ENCODE assay signal across 27 mouse cellular contexts in genomic region chr8:121398724-121399123, GRCm38 (mm10).
DNase-seq lines count a peak whose midpoint lies in the region; ATAC-seq and TF ChIP-seq lines count a peak whose summit lies in the region.
"Had no signal": no experiment of that assay in that cellular context is flagged by ENCODE, and none has a peak within 500 bp of the region (broad histone marks: within the 10 kb centered on the region; RNA-seq: fewer than 3 reads in every experiment).

No protein-coding gene starts in this region.

- H3K4me1 ChIP-seq in kidney, embryonic 14.5 days (ENCODE audit: control insufficient read depth, insufficient read depth, low read length): peaks cover 48% of the 10 kb centered on the region
- 0 out of 2 replicates have a peak, but pooled peaks cover 4% of the 10 kb centered on the region for H3K4me1 ChIP-seq in kidney, postnatal 0 days (replicated peaks; ENCODE audit: insufficient read depth, low read length)
- peaks cover 8% of the 10 kb centered on the region for H3K4me1 ChIP-seq in liver, postnatal 0 days (ENCODE audit: insufficient read depth)

- 73% methylated on average over 20 of the region's 20 CpGs for WGBS in kidney, embryonic 14.5 days
- WGBS in kidney, postnatal 0 days: 72% methylated on average over 20 of the region's 20 CpGs
- 80% methylated on average over 18 of the region's 20 CpGs for WGBS in liver, postnatal 0 days (ENCODE audit: insufficient replicate concordance)

- no peak overlapping the region for H3K9ac ChIP-seq in kidney, embryonic 14.5 days (ENCODE audit: low read depth, low read length)
- no peak overlapping the region for H3K9ac ChIP-seq in kidney, postnatal 0 days (ENCODE audit: low read depth, low read length)
- no peak overlapping the region for H3K9ac ChIP-seq in liver, postnatal 0 days (replicated peaks)
- H3K9ac ChIP-seq: forebrain, embryonic 12.5 days; forebrain, embryonic 15.5 days; heart, embryonic 12.5 days; heart, embryonic 15.5 days had no signal

- H3K4me2 ChIP-seq in kidney, embryonic 14.5 days (replicated peaks; ENCODE audit: low read depth, low read length): peak overlapping the region; percentile 26
- no peak overlapping the region; the same call in 1 of the 2 replicates for H3K4me2 ChIP-seq in kidney, postnatal 0 days (ENCODE audit: low read length)
- H3K4me2 ChIP-seq in liver, postnatal 0 days (ENCODE audit: low read depth, low read length): no peak overlapping the region
- H3K4me2 ChIP-seq: embryonic facial prominence, embryonic 13.5 days; forebrain, embryonic 12.5 days; forebrain, embryonic 15.5 days; heart, embryonic 12.5 days; heart, embryonic 15.5 days; hindbrain, embryonic 13.5 days had no signal

- peak overlapping the region; percentile 95 for H3K27ac ChIP-seq in kidney, embryonic 14.5 days (ENCODE audit: low read depth, low read length)
- H3K27ac ChIP-seq in kidney, postnatal 0 days: peak overlapping the region; percentile 83; the same call in 1 of the 2 replicates
- no peak overlapping the region for H3K27ac ChIP-seq in liver, postnatal 0 days (ENCODE audit: low read depth)
- H3K27ac ChIP-seq: embryonic facial prominence, embryonic 13.5 days; forebrain, embryonic 12.5 days; forebrain, embryonic 15.5 days; heart, embryonic 15.5 days; hindbrain, embryonic 10.5 days; hindbrain, embryonic 13.5 days had no signal

- no peak for DNase-seq in kidney, adult 9 months
- no peak for DNase-seq in kidney, postnatal 0 days (ENCODE audit: low spot score)
- no peak for DNase-seq in kidney, postnatal 14 days
- no peak for DNase-seq in liver, postnatal 0 days
- DNase-seq in liver: no peak
- DNase-seq: adrenal gland, adult 8-10 months; adrenal gland, postnatal 25 days; cerebellum, adult 11-12 months; cerebellum, adult 8-10 months; cerebellum, postnatal 10 days; cerebellum, postnatal 36 days; embryo, embryonic 11 days; gastrocnemius, postnatal 25 days; heart, adult 18-20 months; heart, postnatal 10 days; heart, postnatal 36 days had no signal

- TF ChIP-seq CTCF in kidney, postnatal 0 days (IDR thresholded peaks at IDR 0.05; ENCODE audit: low read depth): no peak
- TF ChIP-seq CTCF in liver, postnatal 0 days (IDR thresholded peaks at IDR 0.05; ENCODE audit: low read depth): no peak

- no peak overlapping the region; the same call in 1 of the 2 replicates for H3K4me3 ChIP-seq in kidney, embryonic 14.5 days (ENCODE audit: low read length)
- H3K4me3 ChIP-seq in kidney, postnatal 0 days (replicated peaks; ENCODE audit: low read depth, low read length): no peak overlapping the region
- H3K4me3 ChIP-seq in liver, postnatal 0 days (ENCODE audit: low read depth, low read length): no peak overlapping the region
- H3K4me3 ChIP-seq: embryonic facial prominence, embryonic 10.5 days; embryonic facial prominence, embryonic 13.5 days; erythroblast, embryonic 14.5 days; forebrain, embryonic 12.5 days; forebrain, embryonic 15.5 days; heart, embryonic 12.5 days; heart, embryonic 15.5 days; hindbrain, embryonic 10.5 days; hindbrain, embryonic 13.5 days had no signal

- no peaks in the 10 kb centered on the region for H3K9me3 ChIP-seq in kidney, embryonic 14.5 days (ENCODE audit: control insufficient read depth, low read length)
- H3K9me3 ChIP-seq in kidney, postnatal 0 days (replicated peaks; ENCODE audit: low read length): no peaks in the 10 kb centered on the region
- H3K9me3 ChIP-seq in liver, postnatal 0 days (ENCODE audit: low read length): no peaks in the 10 kb centered on the region
- H3K9me3 ChIP-seq: embryonic facial prominence, embryonic 10.5 days; embryonic facial prominence, embryonic 13.5 days; forebrain, embryonic 12.5 days; forebrain, embryonic 15.5 days; heart, embryonic 12.5 days; heart, embryonic 15.5 days; hindbrain, embryonic 10.5 days; hindbrain, embryonic 13.5 days had no signal

- TF ChIP-seq EP300 in liver, postnatal 0 days (IDR thresholded peaks at IDR 0.05; ENCODE audit: low read depth): no peak

- H3K27me3 ChIP-seq in kidney, embryonic 14.5 days (ENCODE audit: control insufficient read depth, insufficient read depth, low read length): peaks cover 3% of the 10 kb centered on the region; the same call in 1 of the 2 replicates
- H3K27me3 ChIP-seq in kidney, postnatal 0 days (ENCODE audit: insufficient read depth, low read length): no peaks in the 10 kb centered on the region; the same call in 1 of the 2 replicates
- peaks cover 12% of the 10 kb centered on the region for H3K27me3 ChIP-seq in liver, postnatal 0 days (ENCODE audit: insufficient read depth, low read length)

- no peaks in the 10 kb centered on the region for H3K36me3 ChIP-seq in kidney, embryonic 14.5 days (ENCODE audit: control insufficient read depth, insufficient read depth, low read length)
- no peaks in the 10 kb centered on the region for H3K36me3 ChIP-seq in kidney, postnatal 0 days (ENCODE audit: insufficient read depth, low read length)
- no peaks in the 10 kb centered on the region for H3K36me3 ChIP-seq in liver, postnatal 0 days (replicated peaks; ENCODE audit: insufficient read depth, low read length)
- H3K36me3 ChIP-seq: embryonic facial prominence, embryonic 10.5 days; embryonic facial prominence, embryonic 13.5 days; forebrain, embryonic 12.5 days; forebrain, embryonic 15.5 days; heart, embryonic 12.5 days; heart, embryonic 15.5 days; hindbrain, embryonic 10.5 days; hindbrain, embryonic 13.5 days had no signal

- ATAC-seq in kidney, embryonic 14.5 days (ENCODE audit: low FRiP score, low TSS enrichment): no peak
- ATAC-seq in kidney, postnatal 0 days (replicated peaks; ENCODE audit: low FRiP score, low read depth): no peak
- ATAC-seq in liver, postnatal 0 days: peak; percentile 76
- ATAC-seq: activated CD4-positive, CD25-positive, alpha-beta regulatory T cell, adult 4 months; forebrain, embryonic 15.5 days had no signal
